Mouse (Mus musculus): Measurements from ENCODE around the gene Grm8. TPM values are rescaled to one million over a fixed set of nuclear protein-coding genes. Genes with fewer than 3 reads are reported as not detected.

Grm8 gene
- polyA plus RNA-seq, 1 experiment: not detected

GRCm38 (mm10) chr6:27646503-27646902 lies 488.5 kb downstream of the Grm8 start:
- no peak for DNase-seq (ENCODE audit: low spot score)

GRCm38 (mm10) chr6:27645054-27645453 lies 489.9 kb downstream of the Grm8 start:
- DNase-seq (ENCODE audit: low spot score): no peak

- no peak for DNase-seq (ENCODE audit: low spot score)
Measured at GRCm38 (mm10) chr6:27635898-27636297, 499.1 kb downstream of the Grm8 start.

- no peak for DNase-seq (ENCODE audit: low spot score)
Measured at GRCm38 (mm10) chr6:27617472-27617871, 517.5 kb downstream of the Grm8 start.

GRCm38 (mm10) chr6:27580485-27580884 lies 554.5 kb downstream of the Grm8 start:
- no peak for DNase-seq (ENCODE audit: low spot score)

GRCm38 (mm10) chr6:27545516-27545915 lies 589.5 kb downstream of the Grm8 start:
- DNase-seq (ENCODE audit: low spot score): no peak

- DNase-seq (ENCODE audit: low spot score): no peak
Measured at GRCm38 (mm10) chr6:27517620-27518019, 617.4 kb downstream of the Grm8 start.

- DNase-seq (ENCODE audit: low spot score): no peak
Measured at GRCm38 (mm10) chr6:27460998-27461397, 674.0 kb downstream of the Grm8 start.

- DNase-seq (ENCODE audit: low spot score): no peak
Measured at GRCm38 (mm10) chr6:27408473-27408872, 726.5 kb downstream of the Grm8 start.

- no peak for DNase-seq (ENCODE audit: low spot score)
Measured at GRCm38 (mm10) chr6:27372416-27372815, 762.6 kb downstream of the Grm8 start.

- DNase-seq (ENCODE audit: low spot score): no peak
Measured at GRCm38 (mm10) chr6:27371095-27371494, 763.9 kb downstream of the Grm8 start.

GRCm38 (mm10) chr6:27363775-27364174 lies 771.2 kb downstream of the Grm8 start:
- no peak for DNase-seq (ENCODE audit: low spot score)

GRCm38 (mm10) chr6:27360440-27360839 lies 774.5 kb downstream of the Grm8 start:
- no peak for DNase-seq (ENCODE audit: low spot score)

- DNase-seq (ENCODE audit: low spot score): no peak
Measured at GRCm38 (mm10) chr6:27351147-27351546, 783.8 kb downstream of the Grm8 start.

- no peak for DNase-seq (ENCODE audit: low spot score)
Measured at GRCm38 (mm10) chr6:27348272-27348671, 786.7 kb downstream of the Grm8 start.

GRCm38 (mm10) chr6:27346311-27346710 lies 788.7 kb downstream of the Grm8 start:
- no peak for DNase-seq (ENCODE audit: low spot score)

- no peak for DNase-seq (ENCODE audit: low spot score)
Measured at GRCm38 (mm10) chr6:27340131-27340530, 794.8 kb downstream of the Grm8 start.

GRCm38 (mm10) chr6:27318575-27318974 lies 816.4 kb downstream of the Grm8 start:
- no peak for DNase-seq (ENCODE audit: low spot score)

GRCm38 (mm10) chr6:27317422-27317821 lies 817.6 kb downstream of the Grm8 start:
- DNase-seq (ENCODE audit: low spot score): no peak

GRCm38 (mm10) chr6:27316018-27316417 lies 819.0 kb downstream of the Grm8 start:
- DNase-seq (ENCODE audit: low spot score): no peak

GRCm38 (mm10) chr6:27314273-27315009 lies 820.5 kb downstream of the Grm8 start:
- no peak for DNase-seq (ENCODE audit: low spot score)

- no peak for DNase-seq (ENCODE audit: low spot score)
Measured at GRCm38 (mm10) chr6:27310401-27310800, 824.6 kb downstream of the Grm8 start.

- DNase-seq (ENCODE audit: low spot score): no peak
Measured at GRCm38 (mm10) chr6:27305351-27305750, 829.6 kb downstream of the Grm8 start.

- no peak for DNase-seq (ENCODE audit: low spot score)
Measured at GRCm38 (mm10) chr6:27264972-27265371, 870.0 kb downstream of the Grm8 start.
